Mouse (Mus musculus) brain, embryonic 14.5 days (tissue): ENCODE data around the gene Lrrc25.

ENCODE experiments used
- CTCF ChIP-seq: fragments of 200-500 bp; IDR thresholded peaks from 2 replicates; pipeline ENCODE4 v1.5.1; 2012; ENCODE audit warnings: inconsistent platforms, mild to moderate bottlenecking, moderate library complexity, borderline replicate concordance; ENCODE audit not compliant: insufficient read depth, insufficient read length; ENCODE audit errors: extremely low read depth
- POLR2A ChIP-seq: fragments of 200-500 bp; IDR thresholded peaks from 2 replicates; pipeline ENCODE4 v1.6.1; 2012; ENCODE audit warnings: mild to moderate bottlenecking, inconsistent platforms, borderline replicate concordance; ENCODE audit not compliant: poor library complexity, insufficient read depth, insufficient read length, severe bottlenecking; ENCODE audit errors: extremely low read depth

- TF ChIP-seq CTCF: no peak
- no peak for TF ChIP-seq POLR2A
These were observed 38.7 kb upstream of the Lrrc25 start for GRCm38 (mm10) chr8:70577207-70577606.
